Mouse (Mus musculus): Measurements from ENCODE around the gene Cacna1c.

GRCm38 (mm10) chr6:118641671-118642325 is 554.4 kb downstream of the Cacna1c start:
- TF ChIP-seq CTCF (IDR thresholded peaks at IDR 0.05; ENCODE audit: borderline replicate concordance, extremely low read depth, insufficient read depth, insufficient read length) (no peak), POLR2A (IDR thresholded peaks at IDR 0.05; ENCODE audit: borderline replicate concordance, extremely low read depth, insufficient read depth, insufficient read length, poor library complexity, severe bottlenecking) (no peak)
